Mouse (Mus musculus) testis, adult 2 months (tissue): ENCODE measurements around the gene Nfkbie. TPM values are rescaled to one million over a fixed set of nuclear protein-coding genes. Genes with fewer than 3 reads are reported as not detected.

Source experiments
- H3K27ac ChIP-seq: fragments of 200-500 bp; 2 replicates; pipeline ENCODE4 v1.5.1; 2012; ENCODE audit warnings: low read depth, low read length; ENCODE audit not compliant: control insufficient read depth, insufficient read depth
- H3K27me3 ChIP-seq: fragments of 200-500 bp; 2 replicates; pipeline ENCODE4 v1.6.1; 2012; ENCODE audit warnings: mild to moderate bottlenecking, low read length, moderate library complexity; ENCODE audit not compliant: control insufficient read depth, insufficient read depth
- H3K36me3 ChIP-seq: fragments of 200-500 bp; 2 replicates; pipeline ENCODE4 v1.6.1; 2012; ENCODE audit warnings: mild to moderate bottlenecking, low read length; ENCODE audit not compliant: control insufficient read depth, insufficient read depth
- H3K4me1 ChIP-seq: fragments of 200-500 bp; 2 replicates; pipeline ENCODE4 v1.6.1; 2012; ENCODE audit warnings: low read length; ENCODE audit not compliant: control insufficient read depth, insufficient read depth
- H3K4me3 ChIP-seq: fragments of 200-500 bp; 2 replicates; pipeline ENCODE4 v1.5.1; 2012; ENCODE audit warnings: low read depth, mild to moderate bottlenecking, low read length, moderate library complexity, mixed read lengths; ENCODE audit not compliant: control insufficient read depth
- CTCF ChIP-seq: fragments of 200-500 bp; IDR thresholded peaks from 2 replicates; pipeline ENCODE4 v1.5.1; 2012; ENCODE audit warnings: low read depth, mild to moderate bottlenecking, inconsistent platforms, low read length, moderate library complexity; ENCODE audit not compliant: control insufficient read depth, insufficient read depth, insufficient replicate concordance
- POLR2A ChIP-seq: fragments of 200-500 bp; IDR thresholded peaks from 2 replicates; pipeline ENCODE4 v1.6.1; 2012; ENCODE audit warnings: low read depth, mild to moderate bottlenecking, inconsistent platforms, low read length, moderate library complexity; ENCODE audit not compliant: control insufficient read depth
- polyA plus RNA-seq: library from polyadenylated mRNA; depleted of rRNA; stranded (reverse); fragments of >200 nt; gene quantifications from 2 replicates; pipeline ENCODE4 v1.2.3, GENCODE M21; 2012

Gene Nfkbie
- polyA plus RNA-seq, 1 experiment = 0.83 TPM

DNA sequence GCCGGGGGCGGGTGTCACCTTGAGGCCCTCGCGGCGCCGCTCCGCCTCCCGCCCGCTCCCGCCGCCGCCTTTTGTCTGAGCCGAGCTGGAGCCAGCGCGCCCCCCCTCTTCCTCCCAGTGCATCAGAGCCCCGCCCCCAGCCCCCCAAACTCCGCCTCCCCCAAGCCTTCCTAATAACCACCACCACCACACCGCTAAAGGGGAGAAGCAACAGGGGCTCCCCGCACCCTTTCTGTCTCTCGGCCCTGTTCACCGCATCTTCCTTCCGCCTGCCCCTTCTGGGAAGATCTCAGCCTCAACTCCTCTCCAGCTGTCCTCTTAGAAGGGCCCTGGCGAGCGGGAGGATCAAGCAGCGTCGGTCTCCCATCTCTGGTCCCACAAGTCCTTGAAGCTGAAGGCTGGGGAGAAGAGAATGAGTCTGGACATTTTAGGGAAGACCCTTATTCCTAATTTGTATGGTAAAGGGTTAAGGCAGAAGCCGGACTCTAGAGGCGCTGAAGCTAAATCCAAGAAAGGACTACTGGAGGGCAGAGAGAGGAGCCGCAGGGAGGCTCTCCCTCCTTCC is 5.8 kb upstream of the Nfkbie start, which contains the start of gene Tmem151b:
Gene Tmem151b (minus strand): TSS at position 61 of the 565 bp plus-strand sequence.
- no peak for TF ChIP-seq CTCF
- TF ChIP-seq POLR2A = no peak
- H3K27me3 ChIP-seq = peaks cover 4% of the 10 kb centered on the region; the same call in 1 of the 2 replicates
- no peaks in the 10 kb centered on the region for H3K36me3 ChIP-seq
- H3K27ac ChIP-seq = no peak within 1 kb of the TSS
- H3K4me1 ChIP-seq = peaks cover 22% of the 10 kb centered on the region
- peak within 1 kb of the TSS; percentile 49 for H3K4me3 ChIP-seq

DNA sequence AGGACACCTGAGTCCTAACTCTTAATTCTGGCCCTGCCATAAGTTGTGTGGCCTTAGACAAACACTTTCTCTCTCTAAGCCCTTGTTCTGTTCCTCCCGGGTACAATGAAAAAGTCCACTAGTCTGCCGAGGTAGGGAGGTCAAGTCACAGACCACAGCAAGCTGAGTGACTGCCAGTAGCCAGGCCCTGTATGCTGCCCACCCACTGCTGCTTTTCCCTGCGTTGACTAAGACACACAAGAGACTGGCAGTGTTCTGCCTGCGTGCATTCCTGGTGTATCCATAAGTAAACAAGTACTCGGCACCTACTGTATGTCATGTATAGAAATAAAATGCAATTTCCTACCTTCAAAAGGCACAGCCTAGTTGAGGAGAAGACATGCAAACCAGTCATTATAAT is 5.2 kb upstream of the Nfkbie start:
- Histone ChIP-seq H3K36me3 (no peaks in the 10 kb centered on the region), H3K4me3 (no peak overlapping the region), H3K4me1 (peaks cover 18% of the 10 kb centered on the region), H3K27ac (no peak overlapping the region), H3K27me3 (peaks cover 4% of the 10 kb centered on the region; the same call in 1 of the 2 replicates)
- TF ChIP-seq CTCF = no peak
- TF ChIP-seq POLR2A = no peak

DNA sequence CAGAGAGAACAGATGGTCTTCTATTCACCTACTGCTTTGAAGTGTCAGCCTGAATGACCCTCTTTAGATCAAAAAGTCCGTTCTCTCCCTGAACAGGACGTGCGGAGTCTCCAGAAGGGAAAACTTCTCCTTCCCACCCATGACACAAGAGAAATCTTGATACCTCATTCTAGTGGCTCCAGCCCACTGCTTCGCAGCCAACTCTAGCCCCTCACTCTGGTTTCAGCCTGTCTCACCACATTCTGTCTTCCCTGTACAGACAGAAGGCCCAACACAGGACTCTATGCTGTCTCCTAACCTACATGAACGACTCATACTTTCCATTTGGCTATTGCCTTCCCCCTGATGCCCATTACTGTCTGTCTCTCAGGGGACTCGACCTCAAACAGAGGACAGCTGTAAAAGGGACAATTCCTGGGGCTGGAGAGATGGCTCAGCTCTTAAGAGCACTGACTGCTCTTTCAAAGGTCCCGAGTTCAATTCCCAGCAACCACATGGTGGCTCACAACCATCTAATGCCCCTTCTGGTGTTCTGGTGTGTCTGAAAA is 4.2 kb upstream of the Nfkbie start:
- H3K27me3 ChIP-seq = peaks cover 4% of the 10 kb centered on the region; the same call in 1 of the 2 replicates
- no peaks in the 10 kb centered on the region for H3K36me3 ChIP-seq
- no peak overlapping the region for H3K4me3 ChIP-seq
- H3K4me1 ChIP-seq = peaks cover 17% of the 10 kb centered on the region
- TF ChIP-seq CTCF (no peak), POLR2A (no peak)
- H3K27ac ChIP-seq = no peak overlapping the region

GRCm38 (mm10) chr17:45551816-45552451 is 3.6 kb upstream of the Nfkbie start:
- H3K27ac ChIP-seq = no peak overlapping the region
- peaks cover 17% of the 10 kb centered on the region for H3K4me1 ChIP-seq
- H3K36me3 ChIP-seq = no peaks in the 10 kb centered on the region
- no peak overlapping the region for H3K4me3 ChIP-seq
- TF ChIP-seq CTCF = peak; percentile 71; the same call in 1 of the 2 replicates
- TF ChIP-seq POLR2A = 0 out of 2 replicates have a peak, but pooled peaks have one; percentile 13
- H3K27me3 ChIP-seq = peaks cover 4% of the 10 kb centered on the region; the same call in 1 of the 2 replicates

- Histone ChIP-seq H3K27ac (no peak overlapping the region), H3K4me1 (peaks cover 17% of the 10 kb centered on the region), H3K27me3 (peaks cover 4% of the 10 kb centered on the region; the same call in 1 of the 2 replicates), H3K36me3 (no peaks in the 10 kb centered on the region), H3K4me3 (no peak overlapping the region)
- TF ChIP-seq CTCF (no peak), POLR2A (no peak)
Observed at GRCm38 (mm10) chr17:45553065-45553464, 2.4 kb upstream of the Nfkbie start.

DNA sequence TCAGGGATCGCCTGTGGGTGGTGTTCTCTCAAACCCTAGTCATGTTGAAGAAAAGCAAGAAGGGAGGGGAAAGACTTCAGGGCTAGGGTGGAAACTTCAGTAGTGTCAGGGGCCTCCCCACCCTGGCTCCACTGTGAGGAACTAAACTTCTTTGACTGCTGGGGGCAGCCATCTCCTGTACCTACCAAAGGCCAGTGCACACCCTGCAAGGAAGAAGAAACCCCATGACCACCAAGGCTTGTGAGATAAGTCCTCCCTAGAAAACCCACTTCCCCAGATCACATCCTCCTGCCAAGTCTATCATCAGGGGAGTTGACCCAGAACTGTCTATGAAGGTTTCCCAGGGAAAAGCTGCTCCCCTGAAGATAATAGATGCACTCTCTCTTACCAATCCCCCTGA is 1.1 kb upstream of the Nfkbie start:
- Histone ChIP-seq H3K27ac (no peak overlapping the region), H3K4me1 (peaks cover 15% of the 10 kb centered on the region), H3K27me3 (no peaks in the 10 kb centered on the region; the same call in 1 of the 2 replicates), H3K4me3 (no peak overlapping the region), H3K36me3 (no peaks in the 10 kb centered on the region)
- TF ChIP-seq CTCF (no peak), POLR2A (no peak)

- H3K4me3 ChIP-seq = peak overlapping the region; percentile 84
- peaks cover 13% of the 10 kb centered on the region for H3K4me1 ChIP-seq
- no peaks in the 10 kb centered on the region for H3K36me3 ChIP-seq
- no peaks in the 10 kb centered on the region for H3K27me3 ChIP-seq
- TF ChIP-seq POLR2A (no peak), CTCF (no peak)
- no peak overlapping the region for H3K27ac ChIP-seq
Observed at GRCm38 (mm10) chr17:45556107-45556489, 595 bp downstream of the Nfkbie start.
